Mouse (Mus musculus): ENCODE data around the gene Usp47. TPM values are rescaled to one million over a fixed set of nuclear protein-coding genes. Genes with fewer than 3 reads are reported as not detected.

The Usp47 gene
- polyA plus RNA-seq, 1 experiment from 2014 or later, result 87.2 TPM

Other genes with a start within 250 kb of the Usp47 start
- gene Galnt18, start 243.5 kb upstream of the Usp47 start, polyA plus RNA-seq (2015; fragmentation: Nextera tagmentation; extraction: Ambion mirVana), result 8.5 and 11.0 TPM in 2 replicates
- 18.9 and 19.8 TPM in 2 replicates for gene Dkk3, start 135.6 kb downstream of the Usp47 start, polyA plus RNA-seq (2015; fragmentation: Nextera tagmentation; extraction: Ambion mirVana)
- 1.5 TPM in 2 replicates for gene Mical2, start 202.4 kb downstream of the Usp47 start, polyA plus RNA-seq (2015; fragmentation: Nextera tagmentation; extraction: Ambion mirVana)

Data from midbrain, embryonic 13.5 days (tissue).